Mouse (Mus musculus): Measurements from ENCODE around the gene Glipr1l1.

- TF ChIP-seq CTCF (IDR thresholded peaks at IDR 0.05; ENCODE audit: low read depth, low read length) (no peak), POLR2A (IDR thresholded peaks at IDR 0.05; ENCODE audit: insufficient read depth, low read length) (no peak), EP300 (IDR thresholded peaks at IDR 0.05; ENCODE audit: insufficient read depth, low read depth, low read length) (no peak)
Observed at GRCm38 (mm10) chr10:112051220-112051619, 8.8 kb upstream of the Glipr1l1 start.
